Mouse (Mus musculus): Measurements from ENCODE around the gene Tle6.

DNA sequence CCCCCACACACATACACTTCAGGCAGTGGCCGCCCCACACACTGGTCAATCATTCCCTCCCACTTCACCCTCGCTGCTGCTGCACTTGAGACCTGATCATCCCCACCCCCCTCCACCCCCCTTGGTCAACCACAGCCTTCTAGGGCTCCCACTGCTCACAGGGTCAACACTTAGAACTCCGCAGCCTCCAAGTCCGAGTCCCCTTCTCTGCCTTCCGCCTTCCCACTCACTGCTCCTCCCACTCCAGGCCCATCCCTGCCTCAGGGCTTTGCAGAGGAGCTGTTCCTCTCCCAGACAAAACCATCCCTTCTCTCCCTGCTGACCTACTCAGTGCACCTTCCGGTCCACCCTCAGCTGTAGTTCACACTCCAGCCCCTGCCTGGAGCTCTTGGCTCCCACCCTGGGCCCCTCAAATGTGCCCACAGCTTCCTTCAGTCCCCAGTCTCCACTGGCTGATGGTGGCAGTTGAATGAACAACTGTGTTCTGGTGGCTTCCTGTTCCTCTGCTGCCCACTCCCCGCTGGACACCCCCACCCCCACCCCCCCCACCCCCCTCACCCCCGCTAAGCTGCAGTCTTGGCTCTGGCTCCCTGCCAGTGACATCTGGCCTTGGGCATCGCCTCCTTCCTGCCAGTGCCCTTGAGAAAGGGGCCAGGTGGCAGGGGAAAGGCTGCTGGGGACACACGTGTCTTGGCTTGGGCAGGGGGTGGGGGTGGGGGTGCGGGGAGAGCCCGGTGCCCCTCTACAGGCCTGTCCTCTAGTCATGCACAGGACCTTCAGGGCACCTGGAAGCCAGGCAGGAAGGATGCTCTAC is 3.5 kb downstream of the Tle6 start:
- no peak for TF ChIP-seq ZNF384 (IDR thresholded peaks at IDR 0.05; ENCODE audit: low read depth, low read length)
- no peak for TF ChIP-seq ZC3H11A (IDR thresholded peaks at IDR 0.05; ENCODE audit: borderline replicate concordance, low read depth, low read length)
- no peak for TF ChIP-seq CHD2 (IDR thresholded peaks at IDR 0.05; ENCODE audit: low read depth, low read length)
- TF ChIP-seq MAFK (IDR thresholded peaks at IDR 0.05; ENCODE audit: insufficient read depth, low read depth, low read length): no peak
- no peak for TF ChIP-seq HCFC1 (IDR thresholded peaks at IDR 0.05; ENCODE audit: borderline replicate concordance, insufficient read depth, low read length)
